Mouse (Mus musculus) stomach, postnatal 0 days (tissue): ENCODE results near the gene Zkscan17. TPM values are rescaled to one million over a fixed set of nuclear protein-coding genes. Genes with fewer than 3 reads are reported as not detected.

ENCODE experiments used
- ATAC-seq: fragments of 200-750 bp; cut with Nextera tagmentation; 2 replicates; pipeline ENCODE4 v1.8.0; 2017; ENCODE audit not compliant: low FRiP score, low TSS enrichment
- DNase-seq: peaks from one replicate; pipeline ENCODE4 v3.0.0-alpha.2; 2016; ENCODE audit warnings: low spot score
- H3K27ac ChIP-seq: fragments of 300-500 bp; sonication (generic); replicated peaks from 2 replicates; pipeline ENCODE4 v1.5.1; 2014; ENCODE audit warnings: mild to moderate bottlenecking, control low read depth
- H3K27me3 ChIP-seq: fragments of 300-500 bp; sonication (generic); 2 replicates; pipeline ENCODE4 v1.6.1; 2014; ENCODE audit warnings: low read length; ENCODE audit not compliant: control insufficient read depth, insufficient read depth
- H3K36me3 ChIP-seq: fragments of 300-500 bp; sonication (generic); 2 replicates; pipeline ENCODE4 v1.6.1; 2014; ENCODE audit warnings: low read length, mixed read lengths; ENCODE audit not compliant: control insufficient read depth, insufficient read depth
- H3K4me1 ChIP-seq: fragments of 300-500 bp; sonication (generic); replicated peaks from 2 replicates; pipeline ENCODE4 v1.6.1; 2014; ENCODE audit warnings: antibody characterized with exemption; ENCODE audit not compliant: control insufficient read depth, insufficient read depth
- H3K4me2 ChIP-seq: fragments of 300-500 bp; sonication (generic); replicated peaks from 2 replicates; pipeline ENCODE4 v1.6.1; 2014; ENCODE audit warnings: low read depth, mild to moderate bottlenecking, control low read depth, moderate library complexity
- H3K4me3 ChIP-seq: fragments of 300-500 bp; sonication (generic); 2 replicates; pipeline ENCODE4 v1.5.1; 2014; ENCODE audit warnings: low read depth, low read length, control low read depth
- H3K9ac ChIP-seq: fragments of 300-500 bp; sonication (generic); 2 replicates; pipeline ENCODE4 v1.6.1; 2014; ENCODE audit warnings: mild to moderate bottlenecking, low read length, control low read depth, mixed read lengths
- H3K9me3 ChIP-seq: fragments of 300-500 bp; sonication (generic); 2 replicates; pipeline ENCODE4 v1.6.1; 2016; ENCODE audit warnings: low read length; ENCODE audit not compliant: control insufficient read depth
- CTCF ChIP-seq: IDR thresholded peaks from 2 replicates; pipeline ENCODE4 v1.5.1; 2016; ENCODE audit warnings: antibody characterized with exemption, low read depth, mild to moderate bottlenecking, moderate library complexity
- EP300 ChIP-seq: optimal IDR thresholded peaks from 2 replicates; pipeline ENCODE3; 2016; ENCODE audit warnings: antibody characterized with exemption
- WGBS: fragments of 180-500 bp; shearing (Covaris S2); extraction: QIAGEN DNeasy Blood & Tissue Kit; methylation state at CpG from one replicate; pipeline ENCODE4 v1.1.7; 2014; 5-methylcytosine and 5-hydroxymethylcytosine counted together
- polyA plus RNA-seq: library from polyadenylated mRNA; unstranded; fragments of >200 nt; fragmentation: Nextera tagmentation; extraction: Ambion mirVana; gene quantifications from 2 replicates; pipeline ENCODE4 v1.2.1, GENCODE M21; 2015

Zkscan17 gene
- polyA plus RNA-seq, 1 experiment from 2014 or later, result 6.9 TPM

DNA sequence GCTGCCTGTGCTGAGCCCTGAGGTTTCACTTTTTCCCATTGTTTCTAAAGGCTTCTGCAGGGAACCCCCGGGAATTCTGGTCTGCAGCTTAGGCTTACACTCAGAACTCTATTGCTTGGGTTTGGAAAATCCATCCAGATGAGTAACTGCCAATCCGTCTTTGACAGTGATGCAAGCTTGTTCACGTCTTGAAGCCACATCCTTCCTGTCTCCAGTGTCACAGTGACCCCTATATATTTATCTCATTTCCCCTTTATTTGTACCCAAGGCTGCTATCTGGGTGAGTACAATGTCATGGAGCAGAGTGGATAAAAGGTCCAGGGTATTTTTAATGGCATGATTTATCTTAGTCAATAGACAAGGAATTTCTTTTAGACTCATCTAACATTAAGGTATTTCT, 14.8 kb upstream of the Zkscan17 start, which contains the start of gene Nlrp3:
TSS of gene Nlrp3 (plus strand) at position 245 of the 400 bp plus-strand sequence.
- Histone ChIP-seq H3K27ac (no peak within 1 kb of the TSS), H3K4me2 (no peak within 1 kb of the TSS), H3K4me3 (no peak within 1 kb of the TSS), H3K9ac (no peak within 1 kb of the TSS), H3K27me3 (no peaks in the 10 kb centered on the region), H3K4me1 (no peaks in the 10 kb centered on the region), H3K36me3 (no peaks in the 10 kb centered on the region), H3K9me3 (no peaks in the 10 kb centered on the region)
- ATAC-seq, result no peak
- WGBS, result 41% methylated on average over 3 of the region's 3 CpGs
- TF ChIP-seq CTCF (no peak), EP300 (no peak)
- DNase-seq, result no peak

DNA sequence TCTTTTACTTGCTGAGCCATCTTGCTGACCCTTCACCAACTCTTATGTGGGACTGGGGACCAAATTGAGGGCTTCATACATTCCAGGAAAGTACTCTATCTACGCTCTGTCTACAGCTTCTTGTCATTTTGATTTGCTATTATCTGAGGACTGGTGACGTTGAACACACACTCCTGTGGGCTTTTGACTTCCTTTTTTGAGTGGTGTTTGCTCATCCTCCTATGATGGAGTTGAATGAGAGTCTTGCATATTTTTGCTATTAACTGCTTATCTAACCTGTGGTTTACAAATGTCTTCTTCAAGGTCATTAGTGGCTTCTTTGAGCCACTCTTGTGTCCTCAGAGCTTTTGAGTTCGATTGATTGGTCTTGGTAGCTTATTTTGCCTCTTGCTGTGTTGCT, 13.6 kb upstream of the Zkscan17 start:
- DNase-seq (no peak), ATAC-seq (no peak)
- WGBS, result 76% methylated on average over 3 of the region's 3 CpGs
- Histone ChIP-seq H3K36me3 (no peaks in the 10 kb centered on the region), H3K4me3 (no peak overlapping the region), H3K4me2 (no peak overlapping the region), H3K4me1 (no peaks in the 10 kb centered on the region), H3K27ac (no peak overlapping the region), H3K9ac (no peak overlapping the region), H3K27me3 (no peaks in the 10 kb centered on the region), H3K9me3 (no peaks in the 10 kb centered on the region)
- no peak for TF ChIP-seq EP300
- TF ChIP-seq CTCF, result no peak

DNA sequence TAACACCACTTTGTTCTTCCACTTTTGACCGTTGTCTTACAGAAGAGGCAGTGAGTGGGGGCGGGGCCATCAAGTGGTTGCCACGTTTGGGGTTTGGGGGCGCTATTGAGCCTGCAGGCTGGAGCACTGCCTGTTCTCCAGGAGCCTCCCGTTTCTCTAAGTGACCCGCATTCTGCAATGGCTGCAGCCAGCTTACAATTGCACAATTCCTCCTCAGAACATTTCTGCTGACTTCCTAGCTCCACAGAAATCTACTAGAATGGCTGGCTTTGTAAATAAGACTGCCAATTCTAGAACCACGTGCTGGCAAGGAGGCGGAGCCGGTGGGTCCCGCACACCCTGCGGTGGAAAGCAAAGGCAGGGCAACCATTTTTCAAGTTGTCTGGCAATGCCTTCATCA, 11.8 kb upstream of the Zkscan17 start:
- no peaks in the 10 kb centered on the region for H3K9me3 ChIP-seq
- no peaks in the 10 kb centered on the region for H3K27me3 ChIP-seq
- TF ChIP-seq CTCF, result peak; percentile 62
- TF ChIP-seq EP300, result no peak
- ATAC-seq (peak; percentile 61; the same call in 1 of the 2 replicates), DNase-seq (peak; percentile 54)
- H3K4me2 ChIP-seq, result peak overlapping the region; percentile 21; the same call in 1 of the 2 replicates
- H3K36me3 ChIP-seq, result no peaks in the 10 kb centered on the region
- WGBS, result 19% methylated on average over 11 of the region's 11 CpGs
- peak overlapping the region; percentile 36; the same call in 1 of the 2 replicates for H3K27ac ChIP-seq
- no peak overlapping the region for H3K4me3 ChIP-seq
- no peak overlapping the region for H3K9ac ChIP-seq
- H3K4me1 ChIP-seq, result no peaks in the 10 kb centered on the region

- TF ChIP-seq EP300 (no peak), CTCF (peak; percentile 66)
- Histone ChIP-seq H3K36me3 (no peaks in the 10 kb centered on the region), H3K9me3 (no peaks in the 10 kb centered on the region), H3K9ac (no peak overlapping the region), H3K4me1 (no peaks in the 10 kb centered on the region), H3K27me3 (no peaks in the 10 kb centered on the region), H3K4me3 (no peak overlapping the region), H3K27ac (peak overlapping the region; percentile 36), H3K4me2 (0 out of 2 replicates have a peak overlapping the region, but pooled peaks have one; percentile 21)
- DNase-seq, result peak; percentile 18
- ATAC-seq, result peak; percentile 38; the same call in 1 of the 2 replicates
- 53% methylated on average over 16 of the region's 16 CpGs for WGBS
These were observed 10.9 kb upstream of the Zkscan17 start for GRCm38 (mm10) chr11:59537218-59538130.

GRCm38 (mm10) chr11:59531562-59531961, 5.0 kb upstream of the Zkscan17 start:
- Histone ChIP-seq H3K9me3 (no peaks in the 10 kb centered on the region), H3K4me1 (no peaks in the 10 kb centered on the region), H3K36me3 (no peaks in the 10 kb centered on the region), H3K27ac (no peak overlapping the region), H3K4me2 (no peak overlapping the region), H3K27me3 (no peaks in the 10 kb centered on the region), H3K4me3 (no peak overlapping the region), H3K9ac (no peak overlapping the region)
- ATAC-seq, result no peak
- DNase-seq, result no peak
- WGBS, result 70% methylated on average over 5 of the region's 5 CpGs
- no peak for TF ChIP-seq EP300
- TF ChIP-seq CTCF, result no peak
